Mouse (Mus musculus): ENCODE data around the gene Trak1.

- TF ChIP-seq CTCF (IDR thresholded peaks at IDR 0.05; ENCODE audit: extremely low read depth, insufficient read depth, insufficient read length, insufficient replicate concordance) (no peak), POLR2A (IDR thresholded peaks at IDR 0.05; ENCODE audit: low read depth, low read length) (no peak)
Measured at GRCm38 (mm10) chr9:121445364-121445763, 148.1 kb downstream of the Trak1 start.
